Comparison of ENCODE assay signal across 16 mouse cellular contexts in the genomic region with DNA sequence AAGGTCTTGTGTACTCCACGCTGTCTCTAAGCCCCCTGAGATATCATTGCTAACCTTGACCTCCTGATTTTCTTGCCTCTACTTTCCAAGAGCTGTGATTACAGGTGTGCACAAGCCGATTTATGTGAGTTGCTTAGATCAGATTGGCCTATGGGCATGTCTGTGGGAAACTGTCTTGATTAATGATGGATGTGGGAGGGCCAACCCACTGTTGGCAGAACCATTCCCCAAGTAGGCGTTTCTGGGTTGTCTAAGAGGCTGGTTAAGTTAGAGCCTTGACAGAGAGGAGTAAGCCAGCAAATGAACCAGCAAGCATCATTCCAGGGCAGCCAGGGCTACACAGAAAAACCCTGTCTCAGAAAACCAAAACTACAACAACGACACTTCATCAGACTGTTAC. TPM values are rescaled to one million over a fixed set of nuclear protein-coding genes. Genes with fewer than 3 reads are reported as not detected.
DNase-seq lines count a peak whose midpoint lies in the region; ATAC-seq and TF ChIP-seq lines count a peak whose summit lies in the region.
"Had no signal": no experiment of that assay in that cellular context is flagged by ENCODE, and none has a peak within 500 bp of the region (broad histone marks: within the 10 kb centered on the region; RNA-seq: fewer than 3 reads in every experiment).

No protein-coding gene starts in this region.

- TF ChIP-seq POLR2A in lung, adult 2 months (IDR thresholded peaks at IDR 0.05; ENCODE audit: borderline replicate concordance, extremely low read depth, low read depth, low read length), result no peak

- DNase-seq in heart, postnatal 36 days, result no peak
- no peak for DNase-seq in lung, postnatal 0 days (ENCODE audit: low spot score)
- DNase-seq in lung, adult 2 months, result no peak
- DNase-seq in fibroblast of lung, adult 2 months (ENCODE audit: low read depth), result peak; percentile 36
- no peak for DNase-seq in neural tube, embryonic 10.5 days (ENCODE audit: extremely low spot score, low spot score)
- no peak for DNase-seq in frontal cortex, adult 2 months (ENCODE audit: extremely low spot score in 1 of 2, low spot score in 1 of 2)
- DNase-seq: B cell, adult 2 months; cerebellum, adult 8-10 months; thymus, adult 2 months had no signal

- intact Hi-C loops in heart, postnatal 36 days (cut with DNase I), result no loop called here

- H3K4me1 ChIP-seq in heart, embryonic 15.5 days (replicated peaks), result peaks cover 11% of the 10 kb centered on the region
- H3K4me1 ChIP-seq in lung, postnatal 0 days (ENCODE audit: insufficient read depth, low read depth, low read length), result peaks cover 5% of the 10 kb centered on the region; the same call in 1 of the 2 replicates
- H3K4me1 ChIP-seq in lung, adult 2 months (ENCODE audit: control insufficient read depth, insufficient read depth, low read length), result 0 out of 2 replicates have a peak, but pooled peaks cover 2% of the 10 kb centered on the region

- 82% methylated on average over 4 of the region's 4 CpGs for WGBS in heart, embryonic 15.5 days
- WGBS in lung, postnatal 0 days, result 60% methylated on average over 4 of the region's 4 CpGs
- WGBS in lung, adult 2 months, result 66% methylated on average over 4 of the region's 4 CpGs

- no peaks in the 10 kb centered on the region for H3K27me3 ChIP-seq in heart, embryonic 15.5 days
- H3K27me3 ChIP-seq in lung, postnatal 0 days (replicated peaks; ENCODE audit: insufficient read depth, low read length), result no peaks in the 10 kb centered on the region
- H3K27me3 ChIP-seq: limb, embryonic 13.5 days had no signal

- no peaks in the 10 kb centered on the region for H3K9me3 ChIP-seq in heart, embryonic 15.5 days (replicated peaks)
- H3K9me3 ChIP-seq in lung, postnatal 0 days (ENCODE audit: low read length), result no peaks in the 10 kb centered on the region
- H3K9me3 ChIP-seq: limb, embryonic 13.5 days had no signal

- H3K36me3 ChIP-seq in heart, embryonic 15.5 days, result no peaks in the 10 kb centered on the region
- no peaks in the 10 kb centered on the region for H3K36me3 ChIP-seq in lung, postnatal 0 days (ENCODE audit: insufficient read depth, low read length)
- H3K36me3 ChIP-seq: limb, embryonic 13.5 days had no signal

- TF ChIP-seq CTCF in lung, postnatal 0 days (IDR thresholded peaks at IDR 0.05), result no peak
- no peak for TF ChIP-seq CTCF in lung, adult 2 months (IDR thresholded peaks at IDR 0.05; ENCODE audit: insufficient read depth, low read length)

- no peak overlapping the region for H3K4me3 ChIP-seq in heart, embryonic 15.5 days
- no peak overlapping the region for H3K4me3 ChIP-seq in lung, postnatal 0 days (ENCODE audit: low read depth, low read length)
- H3K4me3 ChIP-seq in lung, adult 2 months (replicated peaks; ENCODE audit: extremely low read depth, low read depth, low read length), result no peak overlapping the region
- H3K4me3 ChIP-seq: heart, adult 2 months; limb, embryonic 13.5 days had no signal

- no peak overlapping the region for H3K9ac ChIP-seq in heart, embryonic 15.5 days
- H3K9ac ChIP-seq in lung, postnatal 0 days (replicated peaks; ENCODE audit: low read depth), result no peak overlapping the region
- H3K9ac ChIP-seq: hindbrain, embryonic 14.5 days; limb, embryonic 13.5 days; liver, embryonic 14.5 days had no signal

- no peak for ATAC-seq in heart, embryonic 15.5 days (replicated peaks; ENCODE audit: insufficient number of reproducible peaks, insufficient read depth, low FRiP score, low read depth)
- peak; percentile 10; the same call in 1 of the 2 replicates for ATAC-seq in lung, postnatal 0 days

- H3K27ac ChIP-seq in heart, embryonic 15.5 days, result peak overlapping the region; percentile 45; the same call in 1 of the 2 replicates
- peak overlapping the region; percentile 63 for H3K27ac ChIP-seq in lung, postnatal 0 days (ENCODE audit: low read length)
- H3K27ac ChIP-seq: heart, adult 2 months; hindbrain, embryonic 14.5 days; limb, embryonic 13.5 days; liver, embryonic 14.5 days; macrophage had no signal

- no peak for TF ChIP-seq EP300 in lung, postnatal 0 days (IDR thresholded peaks at IDR 0.05)

- H3K4me2 ChIP-seq in heart, embryonic 15.5 days, result no peak overlapping the region
- H3K4me2 ChIP-seq in lung, postnatal 0 days (replicated peaks; ENCODE audit: low read depth, low read length), result no peak overlapping the region
- H3K4me2 ChIP-seq: hindbrain, embryonic 14.5 days; limb, embryonic 13.5 days; midbrain, embryonic 11.5 days had no signal

RNA-seq across cellular contexts. Expression of gene Kcmf1, which starts 26.3 kb away (rescaled TPM):
- 40.7 and 41.0 TPM in 2 replicates for polyA plus RNA-seq in heart, embryonic 15.5 days (2015; fragmentation: Nextera tagmentation; extraction: Ambion mirVana)
- 100 to 1,000 TPM; 104 to 110 TPM for total RNA-seq in heart, postnatal 36 days (2021)
- polyA plus RNA-seq in lung, postnatal 0 days (2015; fragmentation: Nextera tagmentation; extraction: Ambion mirVana), result 43.0 and 47.6 TPM in 2 replicates
- 108 and 150 TPM in 2 replicates for polyA plus RNA-seq in lung, adult 2 months (2012; rRNA removed)
- 73.0 and 89.1 TPM in 2 replicates for polyA plus RNA-seq in frontal cortex, adult 2 months (2012; rRNA removed)

RNA-seq across cellular contexts. Expression of gene Tmsb10, which starts 32.5 kb away (rescaled TPM):
- 1,030 and 1,510 TPM in 2 replicates for polyA plus RNA-seq in heart, embryonic 15.5 days (2015; fragmentation: Nextera tagmentation; extraction: Ambion mirVana)
- 100 to 1,000 TPM; 112 to 120 TPM for total RNA-seq in heart, postnatal 36 days (2021)
- polyA plus RNA-seq in lung, postnatal 0 days (2015; fragmentation: Nextera tagmentation; extraction: Ambion mirVana), result 2,084 and 2,244 TPM in 2 replicates
- 76.1 and 85.7 TPM in 2 replicates for polyA plus RNA-seq in lung, adult 2 months (2012; rRNA removed)
- 603 and 636 TPM in 2 replicates for polyA plus RNA-seq in frontal cortex, adult 2 months (2012; rRNA removed)
